Comparison of ENCODE assay signal across 8 mouse cellular contexts in genomic region chr7:101465392-101465791, GRCm38 (mm10). TPM values are rescaled to one million over a fixed set of nuclear protein-coding genes. Genes with fewer than 3 reads are reported as not detected.
DNase-seq lines count a peak whose midpoint lies in the region; ATAC-seq and TF ChIP-seq lines count a peak whose summit lies in the region.

No protein-coding gene starts in this region.

- no peak overlapping the region for H3K4me3 ChIP-seq in liver, postnatal 0 days (ENCODE audit: low read depth, low read length)

- peak; percentile 49 for DNase-seq in left cerebral cortex, postnatal 4 days
- DNase-seq in left cerebral cortex, adult 8-10 months (ENCODE audit: low spot score in 2 of 2): no peak
- peak; percentile 73 to 82 for DNase-seq in heart, adult 9 months (ENCODE audit: low spot score in 2 of 2)
- DNase-seq in kidney, adult 18-20 months: peak; percentile 68
- peak; percentile 56 for DNase-seq in liver, postnatal 0 days
- DNase-seq in urinary bladder, postnatal 10 days (ENCODE audit: low spot score): no peak
- DNase-seq in cerebellum, adult 11-12 months: no peak
- no peak for DNase-seq in cerebellum, postnatal 36 days

- intact Hi-C loops in left cerebral cortex, postnatal 4 days (cut with DNase I): no loop called here

- no peak for TF ChIP-seq CTCF in liver, postnatal 0 days (IDR thresholded peaks at IDR 0.05; ENCODE audit: low read depth)

- no peaks in the 10 kb centered on the region for H3K9me3 ChIP-seq in liver, postnatal 0 days (ENCODE audit: low read length)

- TF ChIP-seq EP300 in liver, postnatal 0 days (IDR thresholded peaks at IDR 0.05; ENCODE audit: low read depth): 0 out of 2 replicates have a peak, but pooled peaks have one; percentile 42

- 0 out of 2 replicates have a peak, but pooled peaks cover 2% of the 10 kb centered on the region for H3K36me3 ChIP-seq in liver, postnatal 0 days (replicated peaks; ENCODE audit: insufficient read depth, low read length)

- H3K27ac ChIP-seq in liver, postnatal 0 days (ENCODE audit: low read depth): peak overlapping the region; percentile 70

- no peaks in the 10 kb centered on the region for H3K27me3 ChIP-seq in liver, postnatal 0 days (ENCODE audit: insufficient read depth, low read length)

- H3K9ac ChIP-seq in liver, postnatal 0 days (replicated peaks): no peak overlapping the region

- ATAC-seq in liver, postnatal 0 days: peak; percentile 71

- H3K4me1 ChIP-seq in liver, postnatal 0 days (ENCODE audit: insufficient read depth): peaks cover 31% of the 10 kb centered on the region

- no peak overlapping the region for H3K4me2 ChIP-seq in liver, postnatal 0 days (ENCODE audit: low read depth, low read length)

- 20% methylated on average over 14 of the region's 14 CpGs for WGBS in liver, postnatal 0 days (ENCODE audit: insufficient replicate concordance)

RNA-seq across cellular contexts. Expression of gene Pde2a, which starts 43.9 kb away (rescaled TPM):
- 100 to 1,000 TPM; 173 to 179 TPM for total RNA-seq in left cerebral cortex, postnatal 4 days (2021)
- total RNA-seq in left cerebral cortex, adult 8-10 months (2022): 100 to 1,000 TPM; 370 to 394 (median 377) TPM
- polyA plus RNA-seq in liver, postnatal 0 days (2015; fragmentation: Nextera tagmentation; extraction: Ambion mirVana): 14.8 and 15.8 TPM in 2 replicates

RNA-seq across cellular contexts. Expression of gene Gm45837, which starts 54.7 kb away (rescaled TPM):
- total RNA-seq in left cerebral cortex, postnatal 4 days (2021): 1 to 10 TPM in 1 of 2 experiments, not detected in 1; 6.6 TPM
- 1 to 10 TPM in 2 of 4 experiments, not detected in 2; 1.2 to 1.6 TPM for total RNA-seq in left cerebral cortex, adult 8-10 months (2022)
- not detected in 2 replicates for polyA plus RNA-seq in liver, postnatal 0 days (2015; fragmentation: Nextera tagmentation; extraction: Ambion mirVana)

Comparison
In these comparisons a context has a peak if more than half of its experiments do, and no peak if none do; other contexts are left out.
1. DNase-seq: peak in left cerebral cortex, postnatal 4 days (single experiment), heart, adult 9 months (2 of 2), kidney, adult 18-20 months (single experiment) and liver, postnatal 0 days (single experiment); none in left cerebral cortex, adult 8-10 months (0 of 2), urinary bladder, postnatal 10 days (single experiment), cerebellum, adult 11-12 months (single experiment) and cerebellum, postnatal 36 days (0 of 2).